Mouse (Mus musculus) kidney, adult 8-10 months (tissue): Measurements from ENCODE around the gene Piezo1.

Experiments used
- DNase-seq, 2 experiments: peaks; one replicate each; pipeline ENCODE4 v3.0.0; 2022

Piezo1 gene

DNA sequence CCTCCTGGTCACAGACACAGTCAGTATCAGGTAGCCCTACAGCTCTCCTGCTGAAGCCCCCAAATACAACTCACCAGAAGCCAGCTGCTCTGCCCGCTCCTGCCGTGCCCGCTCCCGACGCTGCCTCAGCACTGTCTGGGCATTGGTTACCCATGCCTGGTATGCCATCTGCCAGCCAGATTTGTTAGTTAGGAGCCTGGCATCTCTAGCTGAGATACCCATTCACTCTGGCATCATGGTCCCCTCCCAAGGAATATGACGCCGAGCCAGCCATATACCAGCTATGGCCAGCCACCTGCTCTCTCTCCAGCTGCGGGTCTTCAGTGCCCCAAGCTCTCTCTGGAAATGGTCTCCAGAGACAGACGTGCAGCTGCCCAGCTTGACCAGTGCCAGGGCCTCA is 62.7 kb downstream of the Piezo1 start:
- no peak for DNase-seq

DNA sequence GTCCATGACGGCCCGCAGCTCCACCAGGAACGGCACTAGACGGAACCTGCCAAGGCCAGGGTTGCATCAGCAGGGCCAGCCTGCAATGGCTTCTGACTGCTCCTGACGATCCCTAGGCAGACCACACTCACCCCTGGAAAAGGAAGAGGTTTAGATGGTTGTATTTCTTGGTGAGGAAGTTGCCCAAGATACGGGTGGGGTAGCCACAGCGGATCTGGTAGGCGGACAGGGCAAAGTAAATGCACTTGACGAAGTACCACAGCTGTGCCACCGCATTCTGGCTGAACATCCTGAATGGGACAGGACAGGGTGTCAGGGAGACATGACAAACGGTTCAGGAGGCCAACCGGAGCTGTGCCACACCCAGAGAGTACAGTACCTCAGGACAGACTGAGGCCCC is 66.3 kb downstream of the Piezo1 start:
- no peak for DNase-seq

DNA sequence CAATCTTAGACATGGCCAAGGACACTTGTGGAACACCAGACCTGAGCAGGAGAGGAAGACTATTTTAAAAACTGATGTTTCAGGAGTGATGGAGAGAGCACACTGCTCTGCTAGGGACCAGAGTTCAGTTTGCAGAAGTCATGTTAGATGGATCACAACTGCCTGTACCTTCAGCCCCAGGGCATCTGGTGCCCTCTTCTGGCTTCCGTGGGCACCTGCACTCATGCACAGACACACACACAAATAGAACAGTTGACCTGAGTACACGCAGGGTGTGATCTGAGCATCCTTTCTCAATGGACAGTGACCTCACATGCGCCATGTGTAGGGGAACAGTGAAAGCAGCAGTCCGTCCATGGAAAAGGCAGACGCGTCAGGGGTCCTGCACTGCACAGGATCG is 67.3 kb downstream of the Piezo1 start:
- no peak for DNase-seq

DNA sequence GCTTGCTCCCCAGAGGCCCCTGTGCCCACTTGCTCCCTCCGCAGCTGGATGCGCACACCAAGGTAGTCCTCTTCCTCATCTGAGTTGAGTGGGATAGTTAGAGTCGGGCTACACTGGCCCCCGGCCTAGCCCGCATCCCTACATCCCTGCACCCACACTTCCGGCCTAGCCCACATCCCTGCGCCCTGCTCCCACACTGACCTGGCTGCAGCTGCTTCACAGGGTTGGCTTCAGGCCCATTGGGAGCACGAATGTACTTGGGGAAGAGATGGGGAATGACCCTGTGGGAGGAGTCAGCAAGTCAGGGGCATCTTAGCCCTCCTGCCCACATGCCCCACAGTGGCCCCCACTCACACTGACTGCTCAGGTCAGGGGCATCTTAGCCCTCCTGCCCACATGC is 68.7 kb downstream of the Piezo1 start:
- DNase-seq = no peak

DNA sequence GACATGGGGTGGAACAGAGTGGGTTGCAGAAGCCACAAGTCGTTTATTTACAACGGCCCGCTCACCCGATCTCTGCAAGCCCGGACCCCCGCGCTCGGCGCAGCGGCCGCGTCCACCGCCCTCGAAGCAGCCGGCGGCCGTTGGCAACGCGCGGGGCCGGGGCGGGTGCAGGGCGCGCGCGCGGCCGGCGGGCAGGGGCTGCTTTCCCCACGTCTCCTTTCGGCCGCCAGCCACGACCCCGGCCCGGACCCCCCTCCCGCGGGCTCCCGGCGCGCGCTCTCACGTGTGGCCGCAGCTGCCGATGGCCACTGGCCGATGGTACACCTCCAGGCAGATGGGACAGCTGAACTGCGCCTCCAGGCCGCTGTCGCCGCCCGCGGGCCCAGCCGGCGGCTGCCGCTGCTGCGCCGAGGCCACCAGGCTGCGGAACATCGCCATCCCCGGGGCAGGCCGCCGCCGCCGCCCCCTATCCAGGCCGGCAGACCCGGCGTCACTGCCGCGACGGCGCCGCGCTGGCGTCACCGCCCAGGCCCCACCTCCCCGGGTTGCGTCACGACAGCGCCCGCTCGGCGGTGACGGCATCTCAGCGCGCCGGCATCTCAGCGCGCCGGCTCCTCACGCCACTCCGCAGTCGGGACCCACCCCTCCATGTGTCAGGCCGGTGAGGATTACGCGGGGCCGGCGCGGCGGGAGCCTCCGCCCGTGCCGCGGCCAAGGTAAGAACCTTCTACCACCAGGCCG is 75.4 kb downstream of the Piezo1 start, which contains the start of the genes Rnf166 and Ctu2:
Rnf166 (minus strand) TSS at position 485 of the 741 bp plus-strand sequence.
Ctu2 (plus strand) TSS at position 564 of the 741 bp plus-strand sequence.
- DNase-seq = peak; percentile 77 to 87

DNA sequence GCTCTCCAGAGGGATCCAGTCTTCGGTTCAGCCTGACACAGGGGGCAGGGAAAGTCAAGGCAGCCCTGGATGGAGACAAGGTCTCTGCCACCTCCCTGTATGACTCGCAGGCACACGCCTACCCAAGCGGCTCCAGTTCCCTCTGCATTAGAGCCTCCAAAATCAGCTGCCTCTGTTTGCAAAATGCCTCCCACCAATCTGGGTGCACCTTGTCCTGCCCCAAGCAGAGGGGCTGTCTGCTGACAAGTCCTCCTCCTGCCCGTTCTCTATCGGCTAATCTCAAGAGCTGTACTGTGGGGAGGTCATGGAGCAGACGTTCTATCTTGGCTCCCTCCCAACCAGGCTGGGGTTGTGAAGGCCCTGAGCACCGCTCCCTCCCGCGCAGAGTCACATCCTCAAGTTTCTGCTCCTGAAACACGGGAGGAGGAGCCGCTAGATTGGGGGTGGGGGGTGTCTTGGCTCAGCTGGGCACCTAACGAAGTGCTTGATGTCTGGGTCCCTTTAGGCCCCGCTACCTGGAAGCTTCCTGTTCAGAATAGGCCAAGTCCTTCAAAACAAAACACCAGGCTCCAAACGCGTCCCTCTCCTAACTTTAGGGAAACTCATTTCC is 76.1 kb downstream of the Piezo1 start:
- DNase-seq = peak; percentile 38 to 45

DNA sequence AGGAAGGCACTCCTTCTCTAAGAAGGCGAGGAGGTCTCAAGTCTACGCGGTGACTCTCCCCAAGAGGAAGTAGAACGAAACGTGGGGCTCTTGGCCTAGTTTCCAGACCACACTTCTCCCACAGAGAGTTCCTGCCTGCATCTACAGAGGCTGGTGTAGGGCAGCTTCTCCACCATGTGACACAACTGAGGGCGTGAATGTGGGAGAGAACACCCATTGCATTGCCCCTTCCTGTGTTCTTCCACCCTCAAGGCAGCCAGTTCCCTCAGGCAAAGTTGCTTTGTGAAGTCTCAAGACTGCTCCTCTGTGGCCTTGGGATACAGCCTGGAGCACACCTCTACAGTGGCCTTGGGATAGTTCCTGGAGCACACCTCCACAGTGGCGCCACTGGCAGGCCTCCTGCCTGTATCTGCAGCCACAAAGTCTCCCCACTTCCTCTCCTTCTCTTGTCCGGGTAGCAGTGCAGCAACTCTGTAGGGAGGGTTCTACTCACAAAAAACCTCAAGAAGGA is 77.2 kb downstream of the Piezo1 start:
- no peak for DNase-seq

DNA sequence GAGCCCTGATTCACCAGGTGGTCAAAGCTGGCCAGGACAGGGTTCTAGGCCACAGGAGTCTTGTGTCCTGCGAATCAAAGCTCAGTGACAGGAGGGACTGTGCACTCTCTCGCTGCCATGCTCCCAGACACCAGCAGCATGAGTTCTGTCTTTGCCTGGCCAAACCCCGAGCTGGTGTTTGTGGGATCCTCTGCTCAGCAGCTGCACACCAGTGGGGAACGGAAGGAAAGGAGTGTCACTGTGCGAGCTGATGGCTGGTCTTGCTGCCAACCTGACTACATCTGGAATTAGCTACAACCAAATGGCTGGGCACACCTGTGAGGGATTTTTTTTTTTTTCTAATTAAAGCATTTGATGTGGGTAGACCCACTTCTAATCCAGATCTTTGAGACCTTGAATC is 80.4 kb downstream of the Piezo1 start:
- no peak for DNase-seq

DNA sequence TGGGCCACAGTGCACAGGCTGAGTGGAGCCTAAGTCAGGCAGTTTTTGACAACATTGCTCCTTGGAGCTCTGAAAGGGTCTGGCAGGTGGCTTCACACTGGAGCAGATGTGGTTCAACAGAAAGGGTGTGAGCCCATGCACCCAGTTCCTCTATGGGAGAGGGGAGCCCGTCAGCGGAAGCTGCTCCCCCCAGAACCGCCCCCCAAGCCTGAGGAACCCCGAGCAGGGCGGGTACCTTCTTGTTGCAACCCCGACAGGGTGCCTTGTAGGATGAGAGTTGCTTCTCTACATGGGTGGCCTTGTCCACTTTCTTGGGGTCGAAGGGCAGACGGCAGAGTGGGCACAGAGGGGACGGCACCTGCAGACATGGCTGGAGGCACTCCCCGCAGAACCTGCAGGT is 81.2 kb downstream of the Piezo1 start:
- no peak for DNase-seq

DNA sequence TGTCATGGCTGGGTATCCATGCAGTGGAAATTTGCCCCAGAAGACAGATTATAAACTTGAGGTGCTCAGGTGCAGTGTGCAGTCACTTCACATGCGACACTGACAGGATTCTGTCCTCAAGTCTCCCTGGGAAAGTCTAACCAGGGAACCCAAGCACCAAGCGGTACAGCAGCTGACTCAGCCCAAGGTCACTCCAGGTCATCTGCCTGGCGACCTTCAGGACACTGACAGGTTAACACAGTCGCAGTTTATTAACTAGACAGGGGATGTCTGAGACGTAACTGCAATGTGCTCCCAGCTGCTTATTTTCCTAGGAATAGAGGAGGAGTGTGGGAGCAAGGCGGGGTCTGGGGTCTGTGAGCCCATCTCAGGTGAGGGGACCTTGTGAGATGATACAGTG is 81.7 kb downstream of the Piezo1 start:
- DNase-seq = peak in 1 of 2 experiments; percentile 32

DNA sequence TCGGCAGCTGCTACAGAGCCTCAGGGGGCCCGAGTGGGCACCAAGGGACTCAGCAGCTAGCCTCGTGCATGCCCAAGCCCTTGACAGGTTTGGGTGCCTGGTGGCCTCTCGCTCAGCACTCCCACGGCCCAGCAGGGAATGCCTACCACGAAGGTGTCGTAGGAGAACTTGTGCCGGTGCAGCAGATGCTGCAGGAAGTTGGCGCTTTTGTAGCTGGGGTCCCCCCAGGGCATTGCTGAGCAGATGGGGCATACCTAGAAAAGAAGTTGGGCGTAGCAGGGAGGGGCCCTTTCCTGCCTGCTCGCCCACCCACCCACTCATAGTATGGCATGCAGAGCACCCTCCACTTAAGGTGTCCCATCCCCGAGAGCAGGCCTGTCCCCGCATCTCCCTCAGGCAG is 83.3 kb downstream of the Piezo1 start:
- no peak for DNase-seq

DNA sequence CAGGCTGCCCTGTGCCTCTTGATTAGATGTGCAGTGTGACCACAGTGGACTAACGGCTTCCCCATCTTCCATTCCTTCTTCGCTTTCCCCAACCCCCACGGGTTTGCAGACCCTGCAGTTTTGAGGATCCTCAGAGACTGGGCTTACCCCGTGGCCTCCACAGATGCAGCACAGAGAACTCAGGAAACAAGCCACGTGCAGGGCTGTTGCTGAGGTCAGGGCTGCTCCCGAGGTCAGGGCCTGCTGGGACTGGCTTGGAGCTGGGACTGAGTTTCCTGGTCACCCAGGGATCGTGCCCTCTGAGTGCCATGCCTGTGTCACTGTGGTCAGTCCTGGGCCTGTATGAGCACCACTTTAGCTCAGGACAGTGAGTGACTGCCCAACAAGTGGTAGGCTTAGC is 86.1 kb downstream of the Piezo1 start:
- no peak for DNase-seq

DNA sequence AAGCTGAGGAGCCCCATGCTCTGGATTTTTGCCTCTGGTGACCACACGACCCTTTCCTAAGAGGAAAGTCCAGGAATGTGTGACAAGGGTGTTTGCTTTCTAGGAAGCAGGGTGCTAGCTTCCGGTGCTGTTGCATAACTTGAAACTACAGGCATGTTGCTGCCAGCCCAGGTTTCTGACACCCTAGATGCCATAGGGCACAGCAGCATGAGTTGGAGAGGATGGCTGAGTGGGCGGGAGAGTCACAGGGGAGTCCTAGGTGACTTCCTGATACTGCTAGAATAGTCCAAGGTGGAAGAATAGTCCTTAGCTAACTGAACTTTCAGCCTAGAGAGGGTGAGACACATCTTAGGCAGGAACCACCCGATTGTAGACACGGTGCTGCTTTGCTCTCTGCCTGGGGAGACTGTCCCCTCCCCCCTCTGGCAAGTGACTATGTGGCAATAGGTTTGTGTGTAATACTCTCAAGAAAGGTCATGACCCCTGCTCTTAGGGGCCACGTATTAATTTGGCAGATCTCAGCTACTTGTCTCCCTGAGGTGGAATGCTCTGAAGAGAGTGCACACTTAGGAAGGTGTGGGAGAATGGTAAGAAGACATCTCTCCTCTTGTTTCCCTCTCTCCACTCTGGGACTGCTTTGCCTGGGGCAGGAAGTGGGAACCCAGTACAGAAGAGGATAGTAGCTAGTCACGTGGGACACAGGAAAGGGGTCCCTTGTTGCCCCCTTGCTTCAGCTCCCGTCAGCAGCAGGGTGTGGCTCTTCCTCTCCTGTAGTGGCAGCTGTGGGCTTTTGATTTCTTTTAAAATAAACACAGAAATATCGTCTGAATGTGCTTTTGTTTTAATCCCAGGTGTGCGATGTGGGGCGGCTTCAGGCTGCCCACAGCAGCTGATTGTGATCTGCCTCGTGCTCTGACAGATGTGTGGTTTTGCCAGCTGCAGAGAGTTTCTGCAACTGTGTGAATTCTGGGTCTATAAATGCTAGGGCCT is 87.2 kb downstream of the Piezo1 start:
- peak in 1 of 2 experiments; percentile 25 for DNase-seq

DNA sequence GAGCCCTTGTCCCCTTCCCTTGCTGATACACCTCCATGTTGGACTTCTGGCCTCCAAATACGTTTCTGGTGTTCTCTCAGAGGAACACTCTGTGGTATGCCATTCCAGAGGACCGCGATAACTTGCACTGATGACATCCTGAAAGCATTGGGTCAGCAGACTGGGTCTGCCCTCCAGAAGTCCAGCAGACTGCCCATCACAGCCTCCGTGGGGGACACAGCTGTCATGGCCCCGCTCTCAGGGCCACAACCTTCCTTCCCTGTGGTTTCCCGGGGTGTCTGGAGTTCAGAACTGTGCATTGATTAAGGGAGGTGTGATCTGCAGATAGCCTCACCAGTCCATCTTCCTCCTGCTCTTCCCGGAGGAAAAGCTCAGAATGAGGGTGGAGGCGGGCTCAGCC is 88.6 kb downstream of the Piezo1 start:
- DNase-seq = no peak

DNA sequence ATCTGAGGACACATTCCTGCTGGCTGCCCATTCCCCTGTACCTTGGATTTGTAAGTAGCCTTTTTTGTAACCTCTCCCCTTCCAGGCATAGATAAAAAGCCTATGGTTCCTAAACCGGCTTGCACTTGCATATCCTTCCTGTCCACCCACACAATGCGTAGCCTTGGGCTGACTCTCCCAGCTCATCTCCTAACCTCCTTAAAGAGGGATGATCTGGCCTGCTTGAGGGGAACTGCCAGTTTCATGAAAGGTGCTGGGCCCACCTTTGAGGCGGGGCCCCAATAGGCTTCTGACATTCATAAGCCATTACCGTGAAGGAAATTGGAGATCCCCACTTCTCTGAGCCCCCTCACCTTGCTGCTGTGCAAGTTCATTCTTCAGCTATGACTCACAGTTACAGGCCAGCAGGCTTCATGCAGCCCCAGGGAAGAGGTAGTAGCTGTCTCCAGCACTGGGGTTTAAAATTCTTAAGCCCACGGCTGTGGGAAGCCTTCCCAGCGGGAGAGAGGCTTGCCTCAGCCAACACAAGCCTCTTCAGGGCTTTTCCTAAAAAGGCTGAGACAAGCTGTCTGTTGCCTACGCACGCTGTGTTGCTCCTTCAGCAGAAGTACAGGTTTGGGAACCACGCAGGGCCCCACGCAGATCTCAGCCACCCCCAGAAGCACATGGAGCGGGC is 89.5 kb downstream of the Piezo1 start:
- no peak for DNase-seq

DNA sequence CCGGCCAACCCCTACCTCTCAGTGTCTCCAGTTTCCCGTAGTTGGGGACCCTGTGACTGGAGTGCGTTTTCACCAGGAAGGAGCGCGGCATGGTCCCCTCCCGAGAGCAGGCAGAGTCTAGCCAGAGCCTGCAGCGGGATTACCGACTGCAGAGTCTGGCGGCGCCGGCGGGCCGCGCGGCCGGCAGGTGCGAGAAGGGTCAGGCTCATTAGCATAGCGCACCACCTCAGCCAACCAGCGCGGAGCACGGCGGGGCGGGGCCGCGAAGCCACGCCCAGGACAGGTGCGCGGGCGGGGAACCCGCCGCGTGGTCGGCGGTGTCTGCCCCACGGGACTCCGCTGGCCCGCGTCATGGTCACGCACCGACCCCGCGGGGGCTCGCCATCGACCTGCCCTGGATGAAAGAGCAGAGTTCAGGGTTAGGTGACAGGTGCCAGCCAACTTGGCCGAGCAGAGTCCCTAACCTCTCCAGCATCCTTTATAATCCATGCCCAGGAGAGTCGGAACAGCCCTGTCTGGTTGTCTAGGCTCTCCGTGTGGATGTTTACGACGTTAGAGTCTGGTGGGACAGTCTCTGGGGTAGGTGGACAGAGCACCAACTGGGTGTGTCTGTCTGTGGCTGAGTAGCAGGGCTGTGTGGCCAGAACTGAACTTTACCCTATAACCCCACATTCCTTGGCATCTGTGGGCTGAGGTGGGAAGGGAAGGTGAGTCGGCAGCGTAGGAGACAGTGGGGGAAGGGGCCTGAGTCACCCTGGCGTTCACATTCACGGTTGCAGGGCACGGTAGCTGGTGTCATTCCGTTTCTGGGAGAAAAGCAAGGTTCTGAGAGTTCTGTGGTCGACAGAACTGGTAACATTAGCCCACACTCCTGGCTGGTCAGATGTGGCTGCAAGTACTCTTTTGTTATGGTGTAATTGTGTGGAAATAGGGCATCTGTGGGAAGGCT is 90.3 kb downstream of the Piezo1 start, which contains the start of gene Snai3:
Snai3 (minus strand) TSS at position 210 of the 949 bp plus-strand sequence.
- peak; percentile 81 to 82 for DNase-seq

DNA sequence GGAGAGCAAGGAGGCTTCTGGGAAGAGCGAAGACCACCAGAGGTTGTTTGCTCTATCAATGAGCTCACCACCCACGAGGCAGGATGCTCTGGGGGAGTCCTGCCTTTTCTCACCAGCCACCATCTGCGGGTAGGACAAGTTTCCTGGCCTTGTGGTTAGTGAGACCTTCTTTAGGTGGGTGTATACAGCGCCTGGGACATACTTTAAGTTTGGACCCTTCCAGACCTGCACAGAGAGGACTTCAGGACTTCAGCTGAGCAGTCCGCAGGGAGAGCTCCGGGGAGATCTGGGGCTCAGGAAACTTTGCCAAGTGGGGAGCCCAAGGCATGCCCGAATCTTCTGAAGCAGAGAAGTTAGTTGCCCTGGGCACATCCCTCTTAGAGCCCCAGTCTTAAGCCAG is 91.1 kb downstream of the Piezo1 start:
- no peak for DNase-seq

DNA sequence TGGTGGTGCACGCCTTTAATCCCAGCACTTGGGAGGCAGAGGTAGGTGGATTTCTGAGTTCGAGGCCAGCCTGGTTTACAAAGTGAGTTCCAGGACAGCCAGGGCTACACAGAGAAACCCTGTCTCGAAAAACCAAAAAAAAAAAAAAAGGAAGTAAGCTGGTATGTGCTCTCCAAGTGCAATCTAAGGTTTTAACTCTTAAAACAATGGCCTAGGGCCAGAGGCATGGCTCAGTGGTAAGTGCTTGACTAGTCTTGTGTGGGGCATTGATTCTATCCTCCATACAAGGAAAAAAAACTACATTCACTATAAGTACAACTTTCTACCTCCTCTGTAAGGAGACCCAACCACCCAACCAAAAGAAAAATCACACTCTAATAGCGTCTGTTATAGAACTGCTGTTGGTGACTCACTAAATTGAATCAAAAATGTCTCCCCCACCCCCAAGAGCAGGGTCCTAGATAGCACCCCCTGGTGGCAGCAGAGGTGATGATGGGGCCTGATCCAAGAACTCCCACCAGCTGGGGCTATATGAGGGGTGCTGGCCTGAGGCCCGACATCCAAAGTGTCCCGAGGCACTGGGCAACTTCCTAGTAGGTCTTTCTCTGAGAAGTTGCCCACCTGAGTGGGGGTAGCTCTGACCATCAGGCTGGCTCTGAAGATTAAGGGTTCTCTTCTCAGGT is 91.8 kb downstream of the Piezo1 start:
- DNase-seq = no peak

DNA sequence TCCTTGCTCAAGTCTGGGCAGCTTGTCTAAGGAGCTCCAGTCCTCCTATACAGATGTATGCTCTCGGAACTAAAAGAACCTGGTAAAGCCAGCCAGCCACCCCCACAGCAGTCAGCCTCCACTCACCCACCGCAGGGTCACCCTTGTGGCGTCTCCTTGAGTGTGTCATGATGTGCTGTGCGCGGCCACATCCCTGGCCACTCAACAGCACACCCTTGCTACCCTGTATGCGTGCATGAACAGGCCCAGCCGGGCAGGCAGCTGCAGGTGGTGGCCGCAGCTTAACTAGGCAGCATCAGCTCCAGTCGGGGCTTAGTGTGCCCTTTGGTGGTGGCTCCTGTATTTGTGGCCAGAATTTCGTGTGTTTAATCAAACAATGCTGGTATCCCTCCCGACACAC is 94.0 kb downstream of the Piezo1 start:
- DNase-seq = no peak

DNA sequence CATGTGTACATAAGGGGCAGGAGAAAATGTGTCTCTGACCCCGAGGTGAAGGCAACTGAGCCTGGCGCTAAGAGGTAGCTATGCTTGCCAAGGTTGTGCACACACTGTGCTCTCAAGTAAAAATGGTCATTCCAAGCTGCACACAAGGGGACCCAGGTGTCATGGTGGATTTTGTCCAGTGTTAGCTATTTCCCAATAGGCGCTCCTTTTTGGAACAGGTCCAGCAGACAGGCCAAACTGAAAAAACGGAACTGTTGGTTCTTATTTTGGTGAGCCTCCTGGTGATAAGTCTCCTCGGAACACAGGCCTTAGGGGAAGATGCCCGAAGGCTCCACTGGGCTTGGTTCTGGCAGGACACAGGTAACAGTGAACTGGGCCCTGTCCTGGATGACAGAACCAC is 96.7 kb downstream of the Piezo1 start:
- no peak for DNase-seq

DNA sequence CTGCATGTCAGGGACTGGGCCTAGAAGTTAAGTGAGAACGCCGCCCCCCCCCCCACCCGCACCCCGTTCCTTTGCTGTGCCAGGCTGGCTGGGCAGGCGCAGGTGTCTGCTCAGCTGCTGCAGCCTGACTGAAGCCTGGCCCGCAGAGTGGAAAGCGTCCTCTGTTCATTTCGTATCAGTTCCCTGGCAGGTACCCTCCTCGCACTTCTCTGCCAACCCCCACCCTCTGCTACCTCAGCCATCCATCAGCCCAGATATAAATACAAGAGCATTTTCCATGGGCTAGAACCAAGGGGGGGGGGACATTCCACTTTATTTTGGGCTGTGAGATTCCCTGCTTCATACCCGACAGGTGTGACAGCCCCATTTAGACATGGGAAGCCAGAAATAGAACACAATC is 99.0 kb downstream of the Piezo1 start:
- no peak for DNase-seq
